Mouse (Mus musculus) olfactory bulb, adult 2 months (tissue): ENCODE data around the gene Tal1. TPM values are rescaled to one million over a fixed set of nuclear protein-coding genes. Genes with fewer than 3 reads are reported as not detected.

Source experiments
- H3K27ac ChIP-seq: fragments of 200-500 bp; 2 replicates; pipeline ENCODE4 v1.5.1; 2012; ENCODE audit warnings: low read depth, low read length; ENCODE audit not compliant: insufficient read depth
- H3K4me1 ChIP-seq: fragments of 200-500 bp; 2 replicates; pipeline ENCODE4 v1.6.1; 2012; ENCODE audit warnings: low read length; ENCODE audit not compliant: control insufficient read depth, insufficient read depth
- H3K4me3 ChIP-seq: fragments of 200-500 bp; 2 replicates; pipeline ENCODE4 v1.5.1; 2012; ENCODE audit warnings: mild to moderate bottlenecking, low read depth, low read length, moderate library complexity; ENCODE audit not compliant: insufficient read depth
- CTCF ChIP-seq: fragments of 200-500 bp; IDR thresholded peaks from 2 replicates; pipeline ENCODE4 v1.5.1; 2012; ENCODE audit warnings: low read depth, mild to moderate bottlenecking, low read length, moderate library complexity; ENCODE audit not compliant: insufficient read depth
- POLR2A ChIP-seq: fragments of 200-500 bp; IDR thresholded peaks from 2 replicates; pipeline ENCODE4 v1.6.1; 2012; ENCODE audit warnings: mild to moderate bottlenecking, low read depth, low read length, moderate library complexity; ENCODE audit not compliant: insufficient read depth
- WGBS: fragments of 180-500 bp; shearing (Covaris S2); methylation state at CpG from one replicate; pipeline ENCODE4 v1.1.7; 2018; 5-methylcytosine and 5-hydroxymethylcytosine counted together
- polyA plus RNA-seq: library from polyadenylated mRNA; stranded (reverse); fragments of >200 nt; gene quantifications from 2 replicates; pipeline ENCODE4 v1.2.4, GENCODE M21; 2012; ENCODE audit warnings: low replicate concordance; ENCODE audit not compliant: missing spikeins, insufficient read depth, insufficient read length

Tal1 gene
- polyA plus RNA-seq, 1 experiment: not detected

- WGBS: 91% methylated on average over 4 of the region's 4 CpGs
- no peak overlapping the region for H3K27ac ChIP-seq
- H3K4me1 ChIP-seq: peaks cover 9% of the 10 kb centered on the region; the same call in 1 of the 2 replicates
- no peak overlapping the region for H3K4me3 ChIP-seq
- TF ChIP-seq POLR2A (no peak), CTCF (no peak)
These were observed 37.2 kb downstream of the Tal1 start for GRCm38 (mm10) chr4:115093331-115093864.

GRCm38 (mm10) chr4:115094056-115094455 lies 37.8 kb downstream of the Tal1 start:
- 88% methylated on average over 2 of the region's 2 CpGs for WGBS
- H3K4me3 ChIP-seq: no peak overlapping the region
- TF ChIP-seq CTCF: no peak
- H3K27ac ChIP-seq: no peak overlapping the region
- peaks cover 6% of the 10 kb centered on the region; the same call in 1 of the 2 replicates for H3K4me1 ChIP-seq

- Histone ChIP-seq H3K27ac (no peak overlapping the region), H3K4me1 (peaks cover 6% of the 10 kb centered on the region; the same call in 1 of the 2 replicates), H3K4me3 (peak overlapping the region; percentile 9; the same call in 1 of the 2 replicates)
- WGBS: 3% methylated on average over 31 of the region's 31 CpGs
- TF ChIP-seq POLR2A (no peak), CTCF (no peak)
These were observed 39.6 kb downstream of the Tal1 start for GRCm38 (mm10) chr4:115095671-115096434.

- H3K4me3 ChIP-seq: no peak overlapping the region
- WGBS: 31% methylated on average over 11 of the region's 11 CpGs
- peaks cover 6% of the 10 kb centered on the region; the same call in 1 of the 2 replicates for H3K4me1 ChIP-seq
- TF ChIP-seq POLR2A (no peak), CTCF (no peak)
- no peak overlapping the region for H3K27ac ChIP-seq
These were observed 40.4 kb downstream of the Tal1 start for GRCm38 (mm10) chr4:115096435-115097145.

- TF ChIP-seq CTCF (0 out of 2 replicates have a peak, but pooled peaks have one; percentile 14), POLR2A (no peak)
- no peak overlapping the region for H3K27ac ChIP-seq
- H3K4me3 ChIP-seq: no peak overlapping the region
- 1% methylated on average over 6 of the region's 6 CpGs for WGBS
- H3K4me1 ChIP-seq: peaks cover 8% of the 10 kb centered on the region
These were observed 40.9 kb downstream of the Tal1 start for GRCm38 (mm10) chr4:115097146-115097496.

- H3K4me3 ChIP-seq: no peak overlapping the region
- H3K27ac ChIP-seq: no peak overlapping the region
- 27% methylated on average over 6 of the region's 6 CpGs for WGBS
- peaks cover 2% of the 10 kb centered on the region; the same call in 1 of the 2 replicates for H3K4me1 ChIP-seq
- TF ChIP-seq CTCF (peak; percentile 87), POLR2A (no peak)
These were observed 45.5 kb downstream of the Tal1 start for GRCm38 (mm10) chr4:115101682-115102081.

GRCm38 (mm10) chr4:115103510-115103909 lies 47.3 kb downstream of the Tal1 start:
- Histone ChIP-seq H3K27ac (no peak overlapping the region), H3K4me3 (no peak overlapping the region), H3K4me1 (peaks cover 2% of the 10 kb centered on the region; the same call in 1 of the 2 replicates)
- TF ChIP-seq CTCF (no peak), POLR2A (no peak)
- WGBS: 22% methylated on average over 4 of the region's 4 CpGs

- Histone ChIP-seq H3K4me1 (no peaks in the 10 kb centered on the region), H3K27ac (no peak overlapping the region), H3K4me3 (no peak overlapping the region)
- 80% methylated on average over 2 of the region's 2 CpGs for whole genome bisulfite sequencing
- TF ChIP-seq POLR2A (no peak), CTCF (no peak)
These were observed 54.9 kb downstream of the Tal1 start for GRCm38 (mm10) chr4:115111167-115111566.

GRCm38 (mm10) chr4:115113266-115113665 lies 57.0 kb downstream of the Tal1 start:
- Histone ChIP-seq H3K4me1 (no peaks in the 10 kb centered on the region), H3K27ac (no peak overlapping the region), H3K4me3 (no peak overlapping the region)
- 30% methylated on average over 5 of the region's 5 CpGs for WGBS
- no peak for TF ChIP-seq CTCF
- no peak for TF ChIP-seq POLR2A
